Mouse (Mus musculus) ES-E14 (cell line): Measurements from ENCODE around the gene Psmd3.

Source experiments
- CHD2 ChIP-seq: IDR thresholded peaks from 2 replicates; pipeline ENCODE4 v1.6.1; 2014; ENCODE audit warnings: mild to moderate bottlenecking, low read depth, low read length, inconsistent platforms
- HCFC1 ChIP-seq: IDR thresholded peaks from 2 replicates; pipeline ENCODE4 v1.6.1; 2012; ENCODE audit warnings: low read length, inconsistent platforms, borderline replicate concordance; ENCODE audit not compliant: insufficient read depth

GRCm38 (mm10) chr11:98708282-98708956, 26.1 kb downstream of the Psmd3 start:
- no peak for TF ChIP-seq CHD2
- no peak for TF ChIP-seq HCFC1
